ENCODE assay signal across 14 mouse cellular contexts in the genomic region with DNA sequence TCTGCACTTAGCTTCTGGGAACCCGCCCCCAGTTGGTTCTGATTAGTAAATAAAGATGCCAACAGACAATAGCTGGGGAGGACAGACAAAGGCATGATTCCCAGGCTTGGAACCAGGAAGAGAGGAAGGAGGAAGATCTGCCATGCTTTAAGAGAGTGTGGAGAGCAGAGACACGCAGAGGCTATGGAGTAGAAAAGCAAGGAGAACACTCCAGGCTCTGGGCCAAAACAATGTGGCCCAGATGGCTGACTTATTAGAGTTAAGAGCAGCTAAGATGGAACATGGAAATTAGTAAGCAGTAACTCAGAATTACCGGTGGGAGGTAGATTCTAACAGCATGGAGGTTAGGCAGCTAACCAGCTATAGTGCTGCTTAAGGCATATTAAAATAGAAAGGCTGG.
A peak's percentile ranks its signal among the peaks of the same experiment; 100 is the strongest.
DNase-seq lines count a peak whose midpoint lies in the region; ATAC-seq and TF ChIP-seq lines count a peak whose summit lies in the region.
"Had no signal": no experiment of that assay in that cellular context is flagged by ENCODE, and none has a peak within 500 bp of the region (broad histone marks: within the 10 kb centered on the region; RNA-seq: fewer than 3 reads in every experiment).

No protein-coding gene starts in this region.

- H3K27ac ChIP-seq in forebrain, embryonic 14.5 days (ENCODE audit: low read depth, low read length): no peak overlapping the region
- no peak overlapping the region for H3K27ac ChIP-seq in forebrain, embryonic 11.5 days (ENCODE audit: low read depth, low read length)
- H3K27ac ChIP-seq in lung, embryonic 14.5 days (ENCODE audit: low read depth): no peak overlapping the region
- H3K27ac ChIP-seq: limb, embryonic 12.5 days had no signal

- no peak overlapping the region for H3K4me3 ChIP-seq in forebrain, embryonic 14.5 days (ENCODE audit: low read depth, low read length)
- no peak overlapping the region for H3K4me3 ChIP-seq in forebrain, embryonic 11.5 days (ENCODE audit: low read depth, low read length)
- no peak overlapping the region for H3K4me3 ChIP-seq in lung, embryonic 14.5 days (ENCODE audit: low read depth, low read length)
- H3K4me3 ChIP-seq: limb, embryonic 12.5 days had no signal

- no peaks in the 10 kb centered on the region for H3K9me3 ChIP-seq in forebrain, embryonic 14.5 days (replicated peaks; ENCODE audit: control insufficient read depth, low read length)
- no peaks in the 10 kb centered on the region for H3K9me3 ChIP-seq in forebrain, embryonic 11.5 days (ENCODE audit: control insufficient read depth, low read length)
- H3K9me3 ChIP-seq in lung, embryonic 14.5 days (ENCODE audit: low read depth, low read length): no peaks in the 10 kb centered on the region

- peak; percentile 44; the same call in 1 of the 2 replicates for ATAC-seq in forebrain, embryonic 14.5 days
- no peak for ATAC-seq in forebrain, embryonic 11.5 days (replicated peaks; ENCODE audit: low FRiP score)
- ATAC-seq in lung, embryonic 14.5 days (ENCODE audit: insufficient read depth): no peak

- H3K36me3 ChIP-seq in forebrain, embryonic 14.5 days (ENCODE audit: control insufficient read depth, insufficient read depth, low read length): no peaks in the 10 kb centered on the region
- H3K36me3 ChIP-seq in forebrain, embryonic 11.5 days (ENCODE audit: control insufficient read depth, insufficient read depth, low read length): no peaks in the 10 kb centered on the region
- no peaks in the 10 kb centered on the region for H3K36me3 ChIP-seq in lung, embryonic 14.5 days (ENCODE audit: insufficient read depth)
- H3K36me3 ChIP-seq: limb, embryonic 12.5 days had no signal

- no peak overlapping the region for H3K4me2 ChIP-seq in forebrain, embryonic 14.5 days (ENCODE audit: low read length)
- H3K4me2 ChIP-seq in forebrain, embryonic 11.5 days (ENCODE audit: low read depth, low read length, severe bottlenecking): no peak overlapping the region
- no peak overlapping the region for H3K4me2 ChIP-seq in lung, embryonic 14.5 days
- H3K4me2 ChIP-seq: limb, embryonic 12.5 days had no signal

- no peak for TF ChIP-seq CTCF in lung, embryonic 14.5 days (IDR thresholded peaks at IDR 0.05; ENCODE audit: low read depth)

- peak; percentile 33 for DNase-seq in forebrain, embryonic 14.5 days (ENCODE audit: low spot score)
- DNase-seq in forebrain, embryonic 11.5 days (ENCODE audit: low spot score): no peak
- peak; percentile 10 for DNase-seq in lung, embryonic 14.5 days
- no peak for DNase-seq in lung, postnatal 14 days
- DNase-seq in cerebellum, postnatal 10 days: peak; percentile 85 to 87
- peak; percentile 26 to 33 for DNase-seq in layer of hippocampus, postnatal 14 days (ENCODE audit: low spot score in 2 of 2)
- DNase-seq in embryo, embryonic 10.5 days (ENCODE audit: low spot score): no peak
- no peak for DNase-seq in adrenal gland, postnatal 14 days
- DNase-seq: embryo, embryonic 11 days; gastrocnemius, postnatal 10 days; lung, adult 18-20 months; right cerebral cortex, postnatal 4 days; thymus, postnatal 14 days had no signal

- no peaks in the 10 kb centered on the region for H3K4me1 ChIP-seq in forebrain, embryonic 14.5 days (ENCODE audit: control insufficient read depth, insufficient read depth, low read length)
- H3K4me1 ChIP-seq in forebrain, embryonic 11.5 days (replicated peaks; ENCODE audit: control insufficient read depth, insufficient read depth, low read length): no peaks in the 10 kb centered on the region
- no peaks in the 10 kb centered on the region for H3K4me1 ChIP-seq in lung, embryonic 14.5 days (ENCODE audit: insufficient read depth)
- H3K4me1 ChIP-seq: limb, embryonic 12.5 days had no signal

- no peaks in the 10 kb centered on the region for H3K27me3 ChIP-seq in forebrain, embryonic 14.5 days (replicated peaks; ENCODE audit: control insufficient read depth, insufficient read depth, low read length)
- no peaks in the 10 kb centered on the region for H3K27me3 ChIP-seq in forebrain, embryonic 11.5 days (ENCODE audit: control insufficient read depth, insufficient read depth, low read length)
- H3K27me3 ChIP-seq in lung, embryonic 14.5 days (ENCODE audit: insufficient read depth, low read length): no peaks in the 10 kb centered on the region
- H3K27me3 ChIP-seq: limb, embryonic 12.5 days had no signal

- H3K9ac ChIP-seq in forebrain, embryonic 14.5 days (ENCODE audit: low read length): no peak overlapping the region
- no peak overlapping the region for H3K9ac ChIP-seq in forebrain, embryonic 11.5 days (ENCODE audit: low read length)
- H3K9ac ChIP-seq in lung, embryonic 14.5 days: no peak overlapping the region
- H3K9ac ChIP-seq: limb, embryonic 12.5 days had no signal

- WGBS in forebrain, embryonic 14.5 days: 58% methylated on average over 3 of the region's 3 CpGs
- 76% methylated on average over 3 of the region's 3 CpGs for WGBS in forebrain, embryonic 11.5 days
- 59% methylated on average over 3 of the region's 3 CpGs for WGBS in lung, embryonic 14.5 days

Comparison
In these comparisons a context has a peak if more than half of its experiments do, and no peak if none do; other contexts are left out.
1. DNase-seq: peak in forebrain, embryonic 14.5 days (single experiment), lung, embryonic 14.5 days (single experiment), cerebellum, postnatal 10 days (2 of 2) and layer of hippocampus, postnatal 14 days (2 of 2); none in forebrain, embryonic 11.5 days (single experiment), lung, postnatal 14 days (single experiment), embryo, embryonic 10.5 days (single experiment) and adrenal gland, postnatal 14 days (single experiment).